ENCODE assay signal across 16 mouse cellular contexts in genomic region chr1:104771937-104772336, GRCm38 (mm10). TPM values are rescaled to one million over a fixed set of nuclear protein-coding genes. Genes with fewer than 3 reads are reported as not detected.
DNase-seq lines count a peak whose midpoint lies in the region; ATAC-seq and TF ChIP-seq lines count a peak whose summit lies in the region.
"Had no signal": no experiment of that assay in that cellular context is flagged by ENCODE, and none has a peak within 500 bp of the region (broad histone marks: within the 10 kb centered on the region; RNA-seq: fewer than 3 reads in every experiment).

No protein-coding gene starts in this region.

- no peak overlapping the region for H3K27ac ChIP-seq in heart, embryonic 14.5 days (replicated peaks in 1 of 2; ENCODE audit: control insufficient read depth in 1 of 2, insufficient read depth in 1 of 2, low read depth in 2 of 2, low read length in 2 of 2)
- peak overlapping the region; percentile 95 for H3K27ac ChIP-seq in left cerebral cortex, adult 2 months
- no peak overlapping the region for H3K27ac ChIP-seq in midbrain, postnatal 0 days (ENCODE audit: low read depth, low read length)
- H3K27ac ChIP-seq: forebrain, embryonic 10.5 days had no signal

- H3K4me3 ChIP-seq in heart, embryonic 14.5 days (ENCODE audit: control insufficient read depth in 1 of 2, insufficient read depth in 1 of 2, low read depth in 1 of 2, low read length in 2 of 2) = no peak overlapping the region
- peak overlapping the region; percentile 39 for H3K4me3 ChIP-seq in left cerebral cortex, adult 2 months
- H3K4me3 ChIP-seq in midbrain, postnatal 0 days (ENCODE audit: low read depth, low read length) = no peak overlapping the region
- H3K4me3 ChIP-seq: forebrain, embryonic 10.5 days had no signal

- intact Hi-C loops in left cerebral cortex, adult 2 months (cut with DNase I) = loop anchor here (5.0 kb wide), 3 partner anchors 45 to 545 kb away; no protein-coding TSS in a partner anchor

- H3K9ac ChIP-seq in heart, embryonic 14.5 days (ENCODE audit: low read length) = no peak overlapping the region
- no peak overlapping the region for H3K9ac ChIP-seq in midbrain, postnatal 0 days (replicated peaks; ENCODE audit: low read length, poor library complexity, severe bottlenecking)

- H3K27me3 ChIP-seq in heart, embryonic 14.5 days (ENCODE audit: control insufficient read depth, insufficient read depth, low read length) = no peaks in the 10 kb centered on the region; the same call in 1 of the 2 replicates
- no peaks in the 10 kb centered on the region for H3K27me3 ChIP-seq in midbrain, postnatal 0 days (ENCODE audit: insufficient read depth, low read length)

- DNase-seq in heart, adult 18-20 months = no peak
- peak in 1 of 2 experiments; percentile 23 for DNase-seq in left cerebral cortex, adult 2 months (ENCODE audit: extremely low spot score in 1 of 2, low spot score in 2 of 2)
- no peak for DNase-seq in left cerebral cortex, adult 9 months (ENCODE audit: low spot score in 2 of 2)
- peak; percentile 52 for DNase-seq in brain, embryonic 14.5 days (ENCODE audit: low read depth)
- DNase-seq in midbrain, postnatal 0 days (ENCODE audit: low spot score) = peak; percentile 74
- DNase-seq in embryo, embryonic 10.5 days (ENCODE audit: low spot score) = no peak
- DNase-seq: kidney, postnatal 10 days; thymus, postnatal 36 days had no signal

- H3K4me2 ChIP-seq in heart, embryonic 14.5 days (ENCODE audit: low read length) = peak overlapping the region; percentile 17; the same call in 1 of the 2 replicates
- peak overlapping the region; percentile 22 for H3K4me2 ChIP-seq in midbrain, postnatal 0 days (ENCODE audit: low read depth, low read length, poor library complexity, severe bottlenecking)

- no peaks in the 10 kb centered on the region for H3K9me3 ChIP-seq in heart, embryonic 14.5 days (ENCODE audit: control insufficient read depth, low read length)
- H3K9me3 ChIP-seq in midbrain, postnatal 0 days (ENCODE audit: low read length) = no peaks in the 10 kb centered on the region
- H3K9me3 ChIP-seq: forebrain, embryonic 10.5 days had no signal

- TF ChIP-seq POLR2A in brain, embryonic 14.5 days (IDR thresholded peaks at IDR 0.05; ENCODE audit: borderline replicate concordance, extremely low read depth, insufficient read depth, insufficient read length, poor library complexity, severe bottlenecking) = no peak

- ATAC-seq in heart, embryonic 14.5 days (ENCODE audit: insufficient number of reproducible peaks, insufficient read depth, low FRiP score, low read depth) = no peak
- ATAC-seq in midbrain, postnatal 0 days (ENCODE audit: low FRiP score) = no peak
- ATAC-seq: intestine, postnatal 0 days had no signal

- H3K4me1 ChIP-seq in heart, embryonic 14.5 days (ENCODE audit: control insufficient read depth in 2 of 2, insufficient read depth in 2 of 2, low read length in 2 of 2) = peaks cover 3 to 9% of the 10 kb centered on the region in 2 experiments; a peak in 3 of 4 replicates
- H3K4me1 ChIP-seq in midbrain, postnatal 0 days (ENCODE audit: insufficient read depth, low read length) = no peaks in the 10 kb centered on the region

- 76% methylated on average over 4 of the region's 4 CpGs for WGBS in heart, embryonic 14.5 days
- whole genome bisulfite sequencing in midbrain, postnatal 0 days = 55% methylated on average over 4 of the region's 4 CpGs

- no peak for TF ChIP-seq CTCF in left cerebral cortex, adult 2 months (IDR thresholded peaks at IDR 0.05)
- no peak for TF ChIP-seq CTCF in brain, embryonic 14.5 days (IDR thresholded peaks at IDR 0.05; ENCODE audit: borderline replicate concordance, extremely low read depth, insufficient read depth, insufficient read length)
- TF ChIP-seq CTCF in midbrain, postnatal 0 days (IDR thresholded peaks at IDR 0.05) = no peak

- H3K36me3 ChIP-seq in heart, embryonic 14.5 days (ENCODE audit: control insufficient read depth, insufficient read depth, low read length) = no peaks in the 10 kb centered on the region
- no peaks in the 10 kb centered on the region for H3K36me3 ChIP-seq in midbrain, postnatal 0 days (ENCODE audit: insufficient read depth, low read length)
- H3K36me3 ChIP-seq: forebrain, embryonic 10.5 days had no signal

RNA-seq across cellular contexts. Expression of gene Cdh20, which starts 3.6 kb away (rescaled TPM):
- 1.3 and 1.4 TPM in 2 replicates for polyA plus RNA-seq in heart, embryonic 14.5 days (2014; fragmentation: Nextera tagmentation; extraction: Ambion mirVana)
- total RNA-seq in heart, adult 18-20 months (2021) = 1 to 10 TPM; 1.1 to 2.0 TPM
- 10 to 100 TPM; 19.1 to 19.2 TPM for total RNA-seq in left cerebral cortex, adult 2 months (2021)
- 3.0 and 5.6 TPM in 2 replicates for polyA plus RNA-seq in brain, embryonic 14.5 days (2012; rRNA removed)
- total RNA-seq in midbrain, postnatal 0 days (2014; rRNA removed) = 10.9 and 11.9 TPM in 2 replicates
- polyA plus RNA-seq in midbrain, postnatal 0 days (2015; fragmentation: Nextera tagmentation; extraction: Ambion mirVana) = 2.8 and 2.9 TPM in 2 replicates
- total RNA-seq: common myeloid progenitor, adult 5-6 weeks; granulocyte monocyte progenitor cell, adult 5-6 weeks; neutrophil, adult 5-6 weeks had no signal
- polyA plus RNA-seq: C2C12; liver, embryonic 16.5 days had no signal

Comparison
In these comparisons a context has a peak if more than half of its experiments do, and no peak if none do; other contexts are left out.
1. DNase-seq: peak in brain, embryonic 14.5 days (single experiment) and midbrain, postnatal 0 days (single experiment); none in heart, adult 18-20 months (0 of 2), left cerebral cortex, adult 9 months (0 of 2) and embryo, embryonic 10.5 days (single experiment).